Mouse (Mus musculus) testis, postnatal 14 days (tissue): ENCODE results near the gene Fam161b.
A peak's percentile ranks its signal among the peaks of the same experiment; 100 is the strongest.
"Not testable (repeated sequence)": the region's sequence is repeated elsewhere in the genome, so short reads cannot be mapped to it uniquely, and the experiment has no call there.

Experiments
- DNase-seq: peaks from one replicate; pipeline ENCODE4 v3.0.0; 2021; ENCODE audit warnings: low spot score

Gene Fam161b

GRCm38 (mm10) chr12:84382369-84382768 is 20.7 kb upstream of the Fam161b start:
- no peak for DNase-seq

GRCm38 (mm10) chr12:84373831-84374481 is 12.3 kb upstream of the Fam161b start:
- no peak for DNase-seq

- no peak for DNase-seq
Measured at GRCm38 (mm10) chr12:84371647-84372046, 10.0 kb upstream of the Fam161b start.

- DNase-seq, result no peak
Measured at GRCm38 (mm10) chr12:84366971-84367370, 5.3 kb upstream of the Fam161b start.

GRCm38 (mm10) chr12:84365137-84365536 is 3.5 kb upstream of the Fam161b start:
- no peak for DNase-seq

- DNase-seq, result no peak
Measured at GRCm38 (mm10) chr12:84364291-84364690, 2.7 kb upstream of the Fam161b start.

- DNase-seq, result no peak
Measured at GRCm38 (mm10) chr12:84362872-84363271, 1.2 kb upstream of the Fam161b start.

- DNase-seq, result not testable (repeated sequence)
Measured at GRCm38 (mm10) chr12:84358699-84359098, 2.9 kb downstream of the Fam161b start.

- DNase-seq, result no peak
Measured at GRCm38 (mm10) chr12:84347192-84347591, 14.4 kb downstream of the Fam161b start.

GRCm38 (mm10) chr12:84336963-84337625 is 24.5 kb downstream of the Fam161b start:
- no peak for DNase-seq

GRCm38 (mm10) chr12:84327111-84327512 is 34.5 kb downstream of the Fam161b start:
- DNase-seq, result no peak

- DNase-seq, result peak; percentile 88
Measured at GRCm38 (mm10) chr12:84316721-84317621, 44.7 kb downstream of the Fam161b start, which contains the start of gene Zfp410. Gene Zfp410, plus strand, starts transcription at chr12:84316852.

- peak; percentile 35 for DNase-seq
Measured at GRCm38 (mm10) chr12:84316006-84316405, 45.6 kb downstream of the Fam161b start.

- DNase-seq, result no peak
Measured at GRCm38 (mm10) chr12:84311306-84311705, 50.3 kb downstream of the Fam161b start.

GRCm38 (mm10) chr12:84304554-84304953 is 57.1 kb downstream of the Fam161b start:
- DNase-seq, result no peak

GRCm38 (mm10) chr12:84304101-84304500 is 57.5 kb downstream of the Fam161b start:
- DNase-seq, result no peak

- DNase-seq, result no peak
Measured at GRCm38 (mm10) chr12:84299265-84299664, 62.4 kb downstream of the Fam161b start.

- DNase-seq, result no peak
Measured at GRCm38 (mm10) chr12:84297851-84298250, 63.8 kb downstream of the Fam161b start.
